Mouse (Mus musculus) Patski (cell line): ENCODE measurements around the gene Casq1. TPM values are rescaled to one million over a fixed set of nuclear protein-coding genes. Genes with fewer than 3 reads are reported as not detected.

Experiments
- ATAC-seq: fragments of 100-300 bp; one replicate; pipeline ENCODE4 v1.8.0; 2021
- CTCF ChIA-PET: fragments of 350-600 bp; sonication (Branson Sonifier 250); formaldehyde crosslinking; loops from one replicate; lab custom pipeline; 2022; ENCODE audit warnings: inconsistent platforms; lab: Charles Lee
- POLR2A ChIA-PET: fragments of 350-600 bp; sonication (Branson Sonifier 250); formaldehyde crosslinking; loops from one replicate; lab custom pipeline; 2022; ENCODE audit warnings: antibody characterized with exemption, inconsistent platforms; lab: Charles Lee
- DNase-seq: peaks from one replicate; pipeline ENCODE4 v3.0.0-alpha.2; 2011; ENCODE audit warnings: low read depth, low spot score
- H3K27me3 ChIP-seq: fragments of 371-371 bp; one replicate; pipeline ENCODE4 v1.5.1; 2021
- CTCF ChIP-seq: fragments of 100-300 bp; IDR thresholded peaks from one replicate; pipeline ENCODE4 v1.5.1; 2021
- in situ Hi-C: fragments of 300-500 bp; cut with MboI; formaldehyde crosslinking; loops from 3 replicates; pipeline ENCODE4 v1.11.1; 2018; ENCODE audit warnings: low pct_unique_long_range_greater_than_20kb, mixed read lengths
- polyA plus RNA-seq: library from polyadenylated mRNA; unstranded; gene quantifications from one replicate; pipeline ENCODE4 v1.2.3, GENCODE M21; 2021

The Casq1 gene
- polyA plus RNA-seq, 1 experiment from 2014 or later, result 4.2 TPM

GRCm38 (mm10) chr1:172212776-172213175, 6.9 kb downstream of the Casq1 start:
- ChIA-PET CTCF (interaction anchor here (0.9 to 1.4 kb wide), 4 partner anchors 13 to 97 kb away, joined by 3 to 5 read pairs (median 3); no protein-coding TSS in a partner anchor), POLR2A (no interaction called here)
- TF ChIP-seq CTCF, result no peak
- no peaks in the 10 kb centered on the region for H3K27me3 ChIP-seq
- no peak for ATAC-seq
- no peak for DNase-seq
- in situ Hi-C loops, result no loop called here

GRCm38 (mm10) chr1:172207111-172207584, 12.5 kb downstream of the Casq1 start:
- ChIA-PET CTCF (interaction anchor here (1.0 to 2.5 kb wide), 2 partner anchors 10 to 102 kb away, joined by 4 to 11 read pairs; no protein-coding TSS in a partner anchor), POLR2A (interaction anchor here (0.8 to 1.4 kb wide), 3 partner anchors 28 to 107 kb away, joined by 3 to 5 read pairs (median 4); no protein-coding TSS in a partner anchor)
- in situ Hi-C loops, result no loop called here
- TF ChIP-seq CTCF, result no peak
- ATAC-seq (no peak), DNase-seq (no peak)
- H3K27me3 ChIP-seq, result no peaks in the 10 kb centered on the region

GRCm38 (mm10) chr1:172206141-172206917, 13.3 kb downstream of the Casq1 start, which contains the start of gene Pea15a:
Gene Pea15a, minus strand, starts transcription at chr1:172206804.
- ChIA-PET CTCF (interaction anchor here (1.0 to 2.5 kb wide), 4 partner anchors 11 to 103 kb away, joined by 3 to 11 read pairs (median 4); no protein-coding TSS in a partner anchor), POLR2A (interaction anchor here (0.7 to 2.1 kb wide), 6 partner anchors 13 to 83 kb away, joined by 3 to 5 read pairs (median 3); partner anchors contain the start of gene Casq1)
- ATAC-seq, result peak; percentile 57
- in situ Hi-C loops, result no loop called here
- no peak for DNase-seq
- H3K27me3 ChIP-seq, result no peaks in the 10 kb centered on the region
- no peak for TF ChIP-seq CTCF

- no peaks in the 10 kb centered on the region for H3K27me3 ChIP-seq
- DNase-seq (no peak), ATAC-seq (peak; percentile 45)
- TF ChIP-seq CTCF, result no peak
- POLR2A ChIA-PET, result interaction anchor here (0.7 to 2.1 kb wide), 7 partner anchors 12 to 83 kb away, joined by 3 to 7 read pairs (median 3); partner anchors contain the start of gene Casq1
- CTCF ChIA-PET, result interaction anchor here (0.9 to 2.5 kb wide), 4 partner anchors 12 to 37 kb away, joined by 3 to 11 read pairs (median 4); no protein-coding TSS in a partner anchor
- in situ Hi-C loops, result no loop called here
Measured at GRCm38 (mm10) chr1:172205741-172206087, 14.0 kb downstream of the Casq1 start.

GRCm38 (mm10) chr1:172204814-172205740, 14.6 kb downstream of the Casq1 start:
- POLR2A ChIA-PET, result interaction anchor here (0.7 to 2.9 kb wide), 8 partner anchors 12 to 105 kb away, joined by 3 to 19 read pairs (median 4); partner anchors contain the start of gene Casq1
- DNase-seq, result no peak
- H3K27me3 ChIP-seq, result no peaks in the 10 kb centered on the region
- no peak for TF ChIP-seq CTCF
- CTCF ChIA-PET, result interaction anchor here (0.9 to 2.5 kb wide), 8 partner anchors 12 to 62 kb away, joined by 3 to 11 read pairs (median 4); no protein-coding TSS in a partner anchor
- ATAC-seq, result peak; percentile 68
- in situ Hi-C loops, result no loop called here

- in situ Hi-C loops, result no loop called here
- ChIA-PET POLR2A (interaction anchor here (0.7 to 2.9 kb wide), 10 partner anchors 10 to 106 kb away, joined by 3 to 19 read pairs (median 4); partner anchors contain the start of gene Casq1), CTCF (interaction anchor here (1.0 to 2.1 kb wide), 5 partner anchors 37 to 105 kb away, joined by 3 to 8 read pairs (median 3); no protein-coding TSS in a partner anchor)
- no peak for TF ChIP-seq CTCF
- DNase-seq (no peak), ATAC-seq (no peak)
- no peaks in the 10 kb centered on the region for H3K27me3 ChIP-seq
Measured at GRCm38 (mm10) chr1:172204033-172204813, 15.4 kb downstream of the Casq1 start.

- in situ Hi-C loops, result no loop called here
- DNase-seq, result no peak
- H3K27me3 ChIP-seq, result no peaks in the 10 kb centered on the region
- ATAC-seq, result no peak
- CTCF ChIA-PET, result interaction anchor here (0.8 to 2.1 kb wide), 5 partner anchors 38 to 106 kb away, joined by 3 to 8 read pairs (median 4); no protein-coding TSS in a partner anchor
- POLR2A ChIA-PET, result interaction anchor here (0.6 to 2.9 kb wide), 8 partner anchors 9 to 108 kb away, joined by 3 to 19 read pairs (median 4); no protein-coding TSS in a partner anchor
- TF ChIP-seq CTCF, result no peak
Measured at GRCm38 (mm10) chr1:172203566-172203965, 16.1 kb downstream of the Casq1 start.

GRCm38 (mm10) chr1:172202894-172203522, 16.7 kb downstream of the Casq1 start:
- ChIA-PET CTCF (interaction anchor here (0.8 to 2.1 kb wide), 4 partner anchors 38 to 105 kb away, joined by 4 to 8 read pairs (median 4); no protein-coding TSS in a partner anchor), POLR2A (interaction anchor here (0.5 to 2.9 kb wide), 9 partner anchors 9 to 108 kb away, joined by 3 to 19 read pairs (median 4); no protein-coding TSS in a partner anchor)
- H3K27me3 ChIP-seq, result no peaks in the 10 kb centered on the region
- ATAC-seq (no peak), DNase-seq (no peak)
- in situ Hi-C loops, result no loop called here
- no peak for TF ChIP-seq CTCF
